Mouse (Mus musculus): ENCODE results near the gene Itgal. TPM values are rescaled to one million over a fixed set of nuclear protein-coding genes. Genes with fewer than 3 reads are reported as not detected.
A peak's percentile ranks its signal among the peaks of the same experiment; 100 is the strongest.

Gene Itgal
- polyA plus RNA-seq, 1 experiment, result 12.5 TPM

GRCm38 (mm10) chr7:127290142-127290541, 5.9 kb upstream of the Itgal start:
- Histone ChIP-seq H3K4me3 (ENCODE audit: low read depth, low read length) (no peak overlapping the region), H3K4me1 (ENCODE audit: control insufficient read depth, insufficient read depth, insufficient read length, low read length) (peaks cover 7% of the 10 kb centered on the region; the same call in 1 of the 2 replicates), H3K36me3 (ENCODE audit: control insufficient read depth, insufficient read depth, low read length) (no peaks in the 10 kb centered on the region), H3K27me3 (ENCODE audit: control insufficient read depth, insufficient read depth, low read length) (no peaks in the 10 kb centered on the region), H3K27ac (ENCODE audit: insufficient read depth, low read depth, low read length) (no peak overlapping the region)
- TF ChIP-seq CTCF (IDR thresholded peaks at IDR 0.05; ENCODE audit: extremely low read depth, insufficient read length, insufficient replicate concordance, low read depth, low read length), result no peak
- TF ChIP-seq POLR2A (IDR thresholded peaks at IDR 0.05; ENCODE audit: low read depth, low read length), result no peak
- 74% methylated on average over 8 of the region's 8 CpGs for WGBS

- TF ChIP-seq CTCF (IDR thresholded peaks at IDR 0.05; ENCODE audit: extremely low read depth, insufficient read length, insufficient replicate concordance, low read depth, low read length) (no peak), POLR2A (IDR thresholded peaks at IDR 0.05; ENCODE audit: low read depth, low read length) (no peak)
- H3K27me3 ChIP-seq (ENCODE audit: control insufficient read depth, insufficient read depth, low read length), result no peaks in the 10 kb centered on the region
- H3K27ac ChIP-seq (ENCODE audit: insufficient read depth, low read depth, low read length), result peak overlapping the region; percentile 35; the same call in 1 of the 2 replicates
- H3K36me3 ChIP-seq (ENCODE audit: control insufficient read depth, insufficient read depth, low read length), result no peaks in the 10 kb centered on the region
- H3K4me1 ChIP-seq (ENCODE audit: control insufficient read depth, insufficient read depth, insufficient read length, low read length), result no peaks in the 10 kb centered on the region
- H3K4me3 ChIP-seq (ENCODE audit: low read depth, low read length), result peak overlapping the region; percentile 57
- 88% methylated on average over 5 of the region's 5 CpGs for WGBS
Observed at GRCm38 (mm10) chr7:127296786-127297555, 911 bp downstream of the Itgal start.

- no peak overlapping the region for H3K27ac ChIP-seq (ENCODE audit: insufficient read depth, low read depth, low read length)
- TF ChIP-seq POLR2A (IDR thresholded peaks at IDR 0.05; ENCODE audit: low read depth, low read length), result no peak
- no peak for TF ChIP-seq CTCF (IDR thresholded peaks at IDR 0.05; ENCODE audit: extremely low read depth, insufficient read length, insufficient replicate concordance, low read depth, low read length)
- no peaks in the 10 kb centered on the region for H3K4me1 ChIP-seq (ENCODE audit: control insufficient read depth, insufficient read depth, insufficient read length, low read length)
- H3K4me3 ChIP-seq (ENCODE audit: low read depth, low read length), result peak overlapping the region; percentile 43; the same call in 1 of the 2 replicates
- no peaks in the 10 kb centered on the region for H3K36me3 ChIP-seq (ENCODE audit: control insufficient read depth, insufficient read depth, low read length)
- WGBS, result 92% methylated on average over 5 of the region's 5 CpGs
- H3K27me3 ChIP-seq (ENCODE audit: control insufficient read depth, insufficient read depth, low read length), result no peaks in the 10 kb centered on the region
Observed at GRCm38 (mm10) chr7:127297586-127298193, 1.6 kb downstream of the Itgal start.

GRCm38 (mm10) chr7:127308431-127308830, 12.4 kb downstream of the Itgal start:
- 49% methylated on average over 2 of the region's 2 CpGs for WGBS
- no peaks in the 10 kb centered on the region for H3K4me1 ChIP-seq (ENCODE audit: control insufficient read depth, insufficient read depth, insufficient read length, low read length)
- H3K27me3 ChIP-seq (ENCODE audit: control insufficient read depth, insufficient read depth, low read length), result no peaks in the 10 kb centered on the region
- H3K27ac ChIP-seq (ENCODE audit: insufficient read depth, low read depth, low read length), result no peak overlapping the region
- no peak for TF ChIP-seq POLR2A (IDR thresholded peaks at IDR 0.05; ENCODE audit: low read depth, low read length)
- no peak for TF ChIP-seq CTCF (IDR thresholded peaks at IDR 0.05; ENCODE audit: extremely low read depth, insufficient read length, insufficient replicate concordance, low read depth, low read length)
- no peak overlapping the region for H3K4me3 ChIP-seq (ENCODE audit: low read depth, low read length)
- H3K36me3 ChIP-seq (ENCODE audit: control insufficient read depth, insufficient read depth, low read length), result no peaks in the 10 kb centered on the region

GRCm38 (mm10) chr7:127308887-127309286, 12.8 kb downstream of the Itgal start:
- H3K4me1 ChIP-seq (ENCODE audit: control insufficient read depth, insufficient read depth, insufficient read length, low read length), result no peaks in the 10 kb centered on the region
- TF ChIP-seq CTCF (IDR thresholded peaks at IDR 0.05; ENCODE audit: extremely low read depth, insufficient read length, insufficient replicate concordance, low read depth, low read length) (0 out of 2 replicates have a peak, but pooled peaks have one; percentile 13), POLR2A (IDR thresholded peaks at IDR 0.05; ENCODE audit: low read depth, low read length) (no peak)
- H3K36me3 ChIP-seq (ENCODE audit: control insufficient read depth, insufficient read depth, low read length), result no peaks in the 10 kb centered on the region
- H3K27ac ChIP-seq (ENCODE audit: insufficient read depth, low read depth, low read length), result no peak overlapping the region
- no peaks in the 10 kb centered on the region for H3K27me3 ChIP-seq (ENCODE audit: control insufficient read depth, insufficient read depth, low read length)
- no peak overlapping the region for H3K4me3 ChIP-seq (ENCODE audit: low read depth, low read length)
- WGBS, result 73% methylated on average over 4 of the region's 4 CpGs

- Histone ChIP-seq H3K4me1 (ENCODE audit: control insufficient read depth, insufficient read depth, insufficient read length, low read length) (no peaks in the 10 kb centered on the region), H3K36me3 (ENCODE audit: control insufficient read depth, insufficient read depth, low read length) (no peaks in the 10 kb centered on the region), H3K27me3 (ENCODE audit: control insufficient read depth, insufficient read depth, low read length) (no peaks in the 10 kb centered on the region), H3K27ac (ENCODE audit: insufficient read depth, low read depth, low read length) (no peak overlapping the region), H3K4me3 (ENCODE audit: low read depth, low read length) (no peak overlapping the region)
- 74% methylated on average over 12 of the region's 12 CpGs for WGBS
- TF ChIP-seq POLR2A (IDR thresholded peaks at IDR 0.05; ENCODE audit: low read depth, low read length) (no peak), CTCF (IDR thresholded peaks at IDR 0.05; ENCODE audit: extremely low read depth, insufficient read length, insufficient replicate concordance, low read depth, low read length) (no peak)
Observed at GRCm38 (mm10) chr7:127309951-127310350, 13.9 kb downstream of the Itgal start.

- TF ChIP-seq CTCF (IDR thresholded peaks at IDR 0.05; ENCODE audit: extremely low read depth, insufficient read length, insufficient replicate concordance, low read depth, low read length) (no peak), POLR2A (IDR thresholded peaks at IDR 0.05; ENCODE audit: low read depth, low read length) (no peak)
- Histone ChIP-seq H3K4me3 (ENCODE audit: low read depth, low read length) (no peak overlapping the region), H3K27me3 (ENCODE audit: control insufficient read depth, insufficient read depth, low read length) (no peaks in the 10 kb centered on the region), H3K27ac (ENCODE audit: insufficient read depth, low read depth, low read length) (no peak overlapping the region), H3K36me3 (ENCODE audit: control insufficient read depth, insufficient read depth, low read length) (no peaks in the 10 kb centered on the region), H3K4me1 (ENCODE audit: control insufficient read depth, insufficient read depth, insufficient read length, low read length) (no peaks in the 10 kb centered on the region)
- 31% methylated on average over 8 of the region's 8 CpGs for WGBS
Observed at GRCm38 (mm10) chr7:127313912-127314311, 17.9 kb downstream of the Itgal start.

Data from small intestine, adult 2 months (tissue).